25 mouse cellular contexts compared by ENCODE assay signal in genomic region chr7:79986717-79987116, GRCm38 (mm10). TPM values are rescaled to one million over a fixed set of nuclear protein-coding genes. Genes with fewer than 3 reads are reported as not detected.
A peak's percentile ranks its signal among the peaks of the same experiment; 100 is the strongest.
DNase-seq lines count a peak whose midpoint lies in the region; ATAC-seq and TF ChIP-seq lines count a peak whose summit lies in the region.
"Had no signal": no experiment of that assay in that cellular context is flagged by ENCODE, and none has a peak within 500 bp of the region (broad histone marks: within the 10 kb centered on the region; RNA-seq: fewer than 3 reads in every experiment).

No protein-coding gene starts in this region.

- H3K27ac ChIP-seq in embryonic facial prominence, embryonic 14.5 days (replicated peaks; ENCODE audit: low read depth, low read length) = no peak overlapping the region
- H3K27ac ChIP-seq in embryonic facial prominence, embryonic 10.5 days (replicated peaks) = no peak overlapping the region; the same call in 1 of the 2 replicates
- no peak overlapping the region for H3K27ac ChIP-seq in midbrain, embryonic 13.5 days
- H3K27ac ChIP-seq in midbrain, embryonic 15.5 days = no peak overlapping the region
- H3K27ac ChIP-seq: forebrain, embryonic 10.5 days; forebrain, embryonic 13.5 days; heart, adult 2 months; heart, embryonic 10.5 days; heart, embryonic 13.5 days had no signal

- no peak overlapping the region for H3ac ChIP-seq in myocyte (ENCODE audit: control insufficient read depth, insufficient read length)

- no peaks in the 10 kb centered on the region for H3K4me1 ChIP-seq in embryonic facial prominence, embryonic 14.5 days (ENCODE audit: control insufficient read depth, insufficient read depth, low read length)
- peaks cover 4% of the 10 kb centered on the region for H3K4me1 ChIP-seq in embryonic facial prominence, embryonic 10.5 days
- no peaks in the 10 kb centered on the region for H3K4me1 ChIP-seq in midbrain, embryonic 13.5 days (replicated peaks)
- H3K4me1 ChIP-seq in midbrain, embryonic 15.5 days = no peaks in the 10 kb centered on the region
- H3K4me1 ChIP-seq: forebrain, embryonic 10.5 days; forebrain, embryonic 13.5 days; heart, embryonic 10.5 days; heart, embryonic 13.5 days had no signal

- WGBS in embryonic facial prominence, embryonic 14.5 days = 80% methylated on average over 7 of the region's 7 CpGs
- 93% methylated on average over 7 of the region's 7 CpGs for WGBS in embryonic facial prominence, embryonic 10.5 days
- 84% methylated on average over 7 of the region's 7 CpGs for WGBS in midbrain, embryonic 13.5 days
- 88% methylated on average over 7 of the region's 7 CpGs for WGBS in midbrain, embryonic 15.5 days

- H3K9ac ChIP-seq in embryonic facial prominence, embryonic 14.5 days (ENCODE audit: low read depth, low read length) = no peak overlapping the region
- 0 out of 2 replicates have a peak overlapping the region, but pooled peaks have one; percentile 19 for H3K9ac ChIP-seq in midbrain, embryonic 13.5 days (replicated peaks)
- H3K9ac ChIP-seq in midbrain, embryonic 15.5 days = no peak overlapping the region
- H3K9ac ChIP-seq: forebrain, embryonic 13.5 days; heart, embryonic 13.5 days had no signal

- no peak for ATAC-seq in embryonic facial prominence, embryonic 14.5 days (ENCODE audit: low read depth)
- ATAC-seq in midbrain, embryonic 13.5 days = no peak
- ATAC-seq in midbrain, embryonic 15.5 days (replicated peaks) = no peak
- ATAC-seq: activated CD4-positive, CD25-positive, alpha-beta regulatory T cell, adult 4 months; forebrain, embryonic 13.5 days; forebrain, embryonic 16.5 days; hindbrain, embryonic 16.5 days had no signal

- H3K27me3 ChIP-seq in embryonic facial prominence, embryonic 14.5 days (replicated peaks; ENCODE audit: control insufficient read depth, insufficient read depth, low read length) = no peaks in the 10 kb centered on the region
- H3K27me3 ChIP-seq in embryonic facial prominence, embryonic 10.5 days (replicated peaks; ENCODE audit: low read depth, poor library complexity, severe bottlenecking) = no peaks in the 10 kb centered on the region
- no peaks in the 10 kb centered on the region for H3K27me3 ChIP-seq in midbrain, embryonic 13.5 days
- no peaks in the 10 kb centered on the region for H3K27me3 ChIP-seq in midbrain, embryonic 15.5 days (replicated peaks)
- no peaks in the 10 kb centered on the region for H3K27me3 ChIP-seq in myocyte (ENCODE audit: control insufficient read depth, insufficient read depth, insufficient read length)
- H3K27me3 ChIP-seq: forebrain, embryonic 13.5 days; heart, embryonic 13.5 days had no signal

- no peaks in the 10 kb centered on the region for H3K9me3 ChIP-seq in embryonic facial prominence, embryonic 14.5 days (ENCODE audit: control insufficient read depth, low read length)
- H3K9me3 ChIP-seq in embryonic facial prominence, embryonic 10.5 days = no peaks in the 10 kb centered on the region
- no peaks in the 10 kb centered on the region for H3K9me3 ChIP-seq in midbrain, embryonic 13.5 days
- no peaks in the 10 kb centered on the region for H3K9me3 ChIP-seq in midbrain, embryonic 15.5 days
- H3K9me3 ChIP-seq: forebrain, embryonic 10.5 days; forebrain, embryonic 13.5 days; heart, embryonic 10.5 days; heart, embryonic 13.5 days had no signal

- no peaks in the 10 kb centered on the region for H3K79me2 ChIP-seq in myocyte (ENCODE audit: control insufficient read depth, insufficient read depth)

- no peak overlapping the region for H3K4me3 ChIP-seq in embryonic facial prominence, embryonic 14.5 days (ENCODE audit: low read depth, low read length)
- no peak overlapping the region for H3K4me3 ChIP-seq in embryonic facial prominence, embryonic 10.5 days
- no peak overlapping the region for H3K4me3 ChIP-seq in midbrain, embryonic 13.5 days (replicated peaks)
- no peak overlapping the region for H3K4me3 ChIP-seq in midbrain, embryonic 15.5 days
- H3K4me3 ChIP-seq in myocyte = no peak overlapping the region
- H3K4me3 ChIP-seq: forebrain, embryonic 10.5 days; forebrain, embryonic 13.5 days; heart, adult 2 months; heart, embryonic 10.5 days; heart, embryonic 13.5 days had no signal

- H3K4me2 ChIP-seq in embryonic facial prominence, embryonic 14.5 days (ENCODE audit: low read depth, low read length) = no peak overlapping the region
- no peak overlapping the region for H3K4me2 ChIP-seq in midbrain, embryonic 13.5 days (replicated peaks)
- no peak overlapping the region for H3K4me2 ChIP-seq in midbrain, embryonic 15.5 days
- no peak overlapping the region for H3K4me2 ChIP-seq in myocyte (ENCODE audit: low read depth)
- H3K4me2 ChIP-seq: forebrain, embryonic 13.5 days; heart, embryonic 13.5 days had no signal

- no peak for TF ChIP-seq POLR2A in myocyte (IDR thresholded peaks at IDR 0.05; ENCODE audit: insufficient read length, low read depth)

- DNase-seq in embryonic facial prominence, embryonic 14.5 days (ENCODE audit: low spot score) = peak; percentile 47
- no peak for DNase-seq in embryonic facial prominence, embryonic 10.5 days (ENCODE audit: low spot score)
- DNase-seq in right cerebral cortex, postnatal 14 days = no peak
- DNase-seq: adrenal gland, adult 8-10 months; adrenal gland, postnatal 25 days; cerebellum, adult 11-12 months; cerebellum, adult 8-10 months; cerebellum, postnatal 10 days; cerebellum, postnatal 36 days; embryo, embryonic 11 days; gastrocnemius, postnatal 10 days; gastrocnemius, postnatal 36 days; heart, adult 2 months; heart, postnatal 14 days; heart, postnatal 4 days had no signal

- H3K36me3 ChIP-seq in embryonic facial prominence, embryonic 14.5 days (ENCODE audit: control insufficient read depth, insufficient read depth, low read length) = no peaks in the 10 kb centered on the region
- H3K36me3 ChIP-seq in embryonic facial prominence, embryonic 10.5 days (replicated peaks) = no peaks in the 10 kb centered on the region
- no peaks in the 10 kb centered on the region for H3K36me3 ChIP-seq in midbrain, embryonic 13.5 days
- H3K36me3 ChIP-seq in midbrain, embryonic 15.5 days (replicated peaks) = no peaks in the 10 kb centered on the region
- no peaks in the 10 kb centered on the region for H3K36me3 ChIP-seq in myocyte (ENCODE audit: control insufficient read depth, insufficient read depth)
- H3K36me3 ChIP-seq: forebrain, embryonic 10.5 days; heart, embryonic 10.5 days; heart, embryonic 13.5 days had no signal

TF ChIP-seq in myocyte, 11 proteins besides CTCF, POLR2A, EP300 and RAD21:
- TF ChIP-seq CEBPB (IDR thresholded peaks at IDR 0.05; ENCODE audit: insufficient read depth, poor library complexity, severe bottlenecking) = no peak
- no peak for TF ChIP-seq USF1 (IDR thresholded peaks at IDR 0.05; ENCODE audit: low read depth)
- no peak for TF ChIP-seq TCF12 (IDR thresholded peaks at IDR 0.05; ENCODE audit: insufficient read depth, poor library complexity, severe bottlenecking)
- TF ChIP-seq MAX (IDR thresholded peaks at IDR 0.05; ENCODE audit: low read depth) = no peak
- no peak for TF ChIP-seq SRF (IDR thresholded peaks at IDR 0.05; ENCODE audit: control insufficient read depth, insufficient read length, low read depth)
- peak; percentile 59 for TF ChIP-seq TCF3 (IDR thresholded peaks at IDR 0.05; ENCODE audit: insufficient read length, low read depth)
- no peak for TF ChIP-seq E2F4 (IDR thresholded peaks at IDR 0.05; ENCODE audit: insufficient read depth)
- peak in 2 of 3 experiments; percentile 73 to 90 for TF ChIP-seq MYOD1 (IDR thresholded peaks at IDR 0.05; ENCODE audit: control insufficient read depth in 1 of 3, insufficient read length in 2 of 3, low read depth in 2 of 3)
- no peak for TF ChIP-seq REST (IDR thresholded peaks at IDR 0.05; ENCODE audit: insufficient read depth, insufficient read length)
- peak; percentile 42 to 87 (median 83) for TF ChIP-seq MYOG (IDR thresholded peaks at IDR 0.05; ENCODE audit: control insufficient read depth in 1 of 3, insufficient read depth in 1 of 3, insufficient read length in 2 of 3, low read depth in 2 of 3)
TF ChIP-seq in myocyte: peak in this region for 3.

RNA-seq across cellular contexts. Expression of gene Zfp710, which starts 37.9 kb away (rescaled TPM):
- 14.2 and 14.3 TPM in 2 replicates for polyA plus RNA-seq in embryonic facial prominence, embryonic 14.5 days (2014; fragmentation: Nextera tagmentation; extraction: Ambion mirVana)
- polyA plus RNA-seq in embryonic facial prominence, embryonic 10.5 days (2016; fragmentation: Nextera tagmentation; extraction: Ambion mirVana) = 21.5 and 25.2 TPM in 2 replicates
- polyA plus RNA-seq in midbrain, embryonic 13.5 days (2015; fragmentation: Nextera tagmentation; extraction: Ambion mirVana) = 21.3 and 25.1 TPM in 2 replicates
- 18.0 and 18.6 TPM in 2 replicates for polyA plus RNA-seq in midbrain, embryonic 15.5 days (2015; fragmentation: Nextera tagmentation; extraction: Ambion mirVana)
- polyA plus RNA-seq in myocyte (2012; fragmentation: generic; extraction: Trizol) = 5.3 TPM

RNA-seq across cellular contexts. Expression of gene Arpin, which starts 51.6 kb away (rescaled TPM):
- 22.1 and 23.6 TPM in 2 replicates for polyA plus RNA-seq in embryonic facial prominence, embryonic 14.5 days (2014; fragmentation: Nextera tagmentation; extraction: Ambion mirVana)
- polyA plus RNA-seq in embryonic facial prominence, embryonic 10.5 days (2016; fragmentation: Nextera tagmentation; extraction: Ambion mirVana) = 18.4 and 19.3 TPM in 2 replicates
- polyA plus RNA-seq in midbrain, embryonic 13.5 days (2015; fragmentation: Nextera tagmentation; extraction: Ambion mirVana) = 18.4 and 18.7 TPM in 2 replicates
- polyA plus RNA-seq in midbrain, embryonic 15.5 days (2015; fragmentation: Nextera tagmentation; extraction: Ambion mirVana) = 17.6 and 19.1 TPM in 2 replicates
- polyA plus RNA-seq in myocyte (2012; fragmentation: generic; extraction: Trizol) = 15.1 TPM
- polyA plus RNA-seq: activated CD4-positive, CD25-positive, alpha-beta regulatory T cell, adult 4 months had no signal
